Comparison of ENCODE assay signal across 13 mouse cellular contexts in the genomic region with DNA sequence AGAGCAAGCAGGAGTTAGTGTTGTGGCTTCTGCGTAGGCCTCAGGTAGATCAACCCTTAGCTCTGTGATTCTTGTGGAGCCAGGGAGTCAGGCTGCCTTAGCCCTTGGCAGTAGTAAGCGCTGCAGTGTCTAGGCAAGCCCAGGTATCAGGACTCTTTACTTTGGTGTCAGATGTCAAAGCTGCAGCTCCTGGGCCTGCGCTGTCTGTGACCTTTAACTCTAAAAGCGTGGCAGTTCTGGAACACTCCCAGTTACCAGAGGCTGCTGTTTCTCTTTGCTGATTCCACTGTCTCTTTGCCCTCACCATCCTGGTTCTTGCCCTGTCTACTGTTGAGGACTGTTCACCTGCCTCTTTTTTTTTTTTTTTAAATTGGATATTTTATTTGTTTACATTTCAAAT.
"Had no signal": no experiment of that assay in that cellular context is flagged by ENCODE, and none has a peak within 500 bp of the region (broad histone marks: within the 10 kb centered on the region; RNA-seq: fewer than 3 reads in every experiment).

No protein-coding gene starts in this region.

- H3K27me3 ChIP-seq: limb, embryonic 15.5 days; lung, embryonic 15.5 days; midbrain, embryonic 12.5 days; neural tube, embryonic 13.5 days had no signal

- H3K4me1 ChIP-seq: limb, embryonic 15.5 days; midbrain, embryonic 12.5 days had no signal

- H3K36me3 ChIP-seq: limb, embryonic 15.5 days; lung, embryonic 15.5 days; midbrain, embryonic 12.5 days; neural tube, embryonic 13.5 days had no signal

- H3K9me3 ChIP-seq: limb, embryonic 15.5 days; lung, embryonic 15.5 days; midbrain, embryonic 12.5 days; neural tube, embryonic 13.5 days had no signal

- H3K27ac ChIP-seq: limb, embryonic 15.5 days; lung, embryonic 15.5 days; midbrain, embryonic 12.5 days; neural tube, embryonic 13.5 days had no signal

- H3K9ac ChIP-seq: limb, embryonic 15.5 days; lung, embryonic 15.5 days; midbrain, embryonic 12.5 days; neural tube, embryonic 13.5 days had no signal

- H3K4me2 ChIP-seq: limb, embryonic 15.5 days; lung, embryonic 15.5 days; midbrain, embryonic 12.5 days; neural tube, embryonic 13.5 days had no signal

- ATAC-seq: inflammation-experienced regulatory T-cells, adult 6 months; intestine, postnatal 0 days; midbrain, embryonic 16.5 days had no signal

- H3K4me3 ChIP-seq: limb, embryonic 15.5 days; lung, embryonic 15.5 days; midbrain, embryonic 12.5 days; neural tube, embryonic 13.5 days had no signal

- DNase-seq: kidney, adult 8-10 months; kidney, postnatal 25 days; layer of hippocampus, postnatal 36 days; retina, postnatal 1 day; thymus, adult 18-20 months; thymus, postnatal 14 days had no signal
